Mouse (Mus musculus) lung, postnatal 0 days (tissue): Measurements from ENCODE around the gene Sgip1. TPM values are rescaled to one million over a fixed set of nuclear protein-coding genes. Genes with fewer than 3 reads are reported as not detected.

Experiments used
- ATAC-seq: fragments of 200-750 bp; cut with Nextera tagmentation; 2 replicates; pipeline ENCODE4 v1.8.0; 2017; ENCODE audit warnings: moderate library complexity
- DNase-seq: peaks from one replicate; pipeline ENCODE4 v3.0.0-alpha.2; 2016; ENCODE audit warnings: low spot score
- H3K27ac ChIP-seq: fragments of 300-500 bp; sonication (generic); 2 replicates; pipeline ENCODE4 v1.5.1; 2014; ENCODE audit warnings: antibody characterized with exemption, mild to moderate bottlenecking, low read length, mixed read lengths
- H3K27me3 ChIP-seq: fragments of 300-500 bp; sonication (generic); replicated peaks from 2 replicates; pipeline ENCODE4 v1.6.1; 2014; ENCODE audit warnings: low read length, mixed read lengths; ENCODE audit not compliant: insufficient read depth
- H3K36me3 ChIP-seq: fragments of 300-500 bp; sonication (generic); 2 replicates; pipeline ENCODE4 v1.6.1; 2014; ENCODE audit warnings: low read length, mixed read lengths; ENCODE audit not compliant: insufficient read depth
- H3K4me1 ChIP-seq: fragments of 300-500 bp; sonication (generic); 2 replicates; pipeline ENCODE4 v1.6.1; 2014; ENCODE audit warnings: antibody characterized with exemption, low read depth, low read length, mixed read lengths; ENCODE audit not compliant: insufficient read depth
- H3K4me2 ChIP-seq: fragments of 300-500 bp; sonication (generic); replicated peaks from 2 replicates; pipeline ENCODE4 v1.6.1; 2014; ENCODE audit warnings: low read depth, mild to moderate bottlenecking, low read length, moderate library complexity, mixed read lengths
- H3K4me3 ChIP-seq: fragments of 300-500 bp; sonication (generic); 2 replicates; pipeline ENCODE4 v1.5.1; 2014; ENCODE audit warnings: low read depth, low read length
- H3K9ac ChIP-seq: fragments of 300-500 bp; sonication (generic); replicated peaks from 2 replicates; pipeline ENCODE4 v1.6.1; 2014; ENCODE audit warnings: low read depth, mild to moderate bottlenecking
- H3K9me3 ChIP-seq: fragments of 300-500 bp; sonication (generic); 2 replicates; pipeline ENCODE4 v1.6.1; 2016; ENCODE audit warnings: low read length, mixed read lengths
- CTCF ChIP-seq: IDR thresholded peaks from 2 replicates; pipeline ENCODE4 v1.5.1; 2016; ENCODE audit warnings: antibody characterized with exemption, mild to moderate bottlenecking
- EP300 ChIP-seq: IDR thresholded peaks from 2 replicates; pipeline ENCODE4 v1.6.1; 2016; ENCODE audit warnings: antibody characterized with exemption, mild to moderate bottlenecking, control low read depth
- WGBS: fragments of 180-500 bp; shearing (Covaris S2); extraction: QIAGEN DNeasy Blood & Tissue Kit; methylation state at CpG from one replicate; pipeline ENCODE4 v1.1.7; 2014; 5-methylcytosine and 5-hydroxymethylcytosine counted together
- polyA plus RNA-seq: library from polyadenylated mRNA; unstranded; fragments of >200 nt; fragmentation: Nextera tagmentation; extraction: Ambion mirVana; gene quantifications from 2 replicates; pipeline ENCODE4 v1.2.1, GENCODE M21; 2015

The Sgip1 gene
- polyA plus RNA-seq, 1 experiment from 2014 or later, result 7.8 TPM

DNA sequence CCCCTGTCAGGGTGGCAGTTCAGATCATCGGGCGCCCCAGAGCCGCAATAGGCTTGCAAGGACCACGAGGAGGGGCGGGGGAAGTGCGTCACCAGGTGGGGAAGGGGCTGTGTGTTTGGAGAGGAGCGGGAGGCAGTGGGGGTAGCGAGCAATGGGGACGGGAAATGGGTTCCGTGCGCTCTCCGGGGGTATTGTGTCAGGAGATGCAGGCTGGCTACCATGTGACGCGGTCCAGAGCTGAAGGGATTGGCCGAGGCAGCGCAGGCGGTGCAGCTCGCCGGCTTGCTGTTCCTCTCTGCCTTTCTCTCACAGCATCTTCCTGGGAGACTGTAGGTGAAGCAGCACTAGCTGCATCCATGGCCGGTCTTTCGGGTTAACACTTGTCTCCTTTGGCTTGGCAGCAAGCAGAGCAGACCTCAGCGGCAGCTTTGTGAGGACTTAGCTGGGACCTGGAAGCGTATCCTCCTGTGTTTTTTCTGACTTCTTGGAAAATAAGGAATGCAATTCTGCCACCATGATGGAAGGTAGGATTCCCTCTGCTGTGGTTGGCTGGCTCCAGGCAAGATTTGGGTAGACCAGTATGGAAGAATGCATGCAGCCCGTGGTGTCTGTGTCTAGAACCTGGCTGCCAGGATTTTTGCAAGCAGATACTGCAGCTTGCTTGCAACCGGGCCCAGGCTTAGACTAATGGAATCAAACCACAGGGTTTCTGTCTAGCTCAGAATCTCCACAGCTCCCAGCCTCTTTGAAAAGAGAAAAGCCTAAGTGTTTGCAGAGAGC, 19.1 kb downstream of the Sgip1 start:
- ATAC-seq (peak; percentile 95), DNase-seq (peak; percentile 71)

DNA sequence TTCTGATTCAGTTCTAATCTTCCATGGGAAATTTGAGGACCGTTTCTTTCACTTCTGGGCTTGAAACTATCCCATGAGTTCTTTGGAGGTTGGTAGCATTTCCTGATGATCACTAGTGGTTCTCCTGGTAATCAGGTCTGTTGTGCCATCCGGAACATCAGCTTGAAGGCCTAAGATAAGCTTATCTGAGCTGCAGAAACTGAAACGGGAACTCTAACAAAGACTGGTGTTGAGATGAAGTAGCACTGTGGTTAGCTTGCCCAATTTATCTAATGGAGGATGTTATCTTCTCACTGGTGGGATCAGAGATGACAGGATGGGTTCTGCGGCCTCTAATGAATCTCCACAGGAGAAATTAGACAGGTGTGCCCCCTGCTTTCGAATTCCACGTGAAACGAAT, 21.0 kb downstream of the Sgip1 start:
- Histone ChIP-seq H3K9me3 (no peaks in the 10 kb centered on the region), H3K27me3 (no peaks in the 10 kb centered on the region), H3K4me1 (peaks cover 6% of the 10 kb centered on the region; the same call in 1 of the 2 replicates), H3K4me2 (no peak overlapping the region), H3K36me3 (no peaks in the 10 kb centered on the region), H3K27ac (no peak overlapping the region), H3K4me3 (no peak overlapping the region), H3K9ac (no peak overlapping the region)
- 75% methylated on average over 7 of the region's 7 CpGs for WGBS
- DNase-seq (no peak), ATAC-seq (no peak)
- no peak for TF ChIP-seq EP300
- TF ChIP-seq CTCF, result no peak

More for the DNA sequence above, 19.1 kb downstream of the Sgip1 start:
- peaks cover 6% of the 10 kb centered on the region; the same call in 1 of the 2 replicates for H3K4me1 ChIP-seq
- 3% methylated on average over 25 of the region's 25 CpGs for WGBS
- H3K27ac ChIP-seq, result peak overlapping the region; percentile 54; the same call in 1 of the 2 replicates
- TF ChIP-seq EP300 (no peak), CTCF (no peak)
- peak overlapping the region; percentile 80 for H3K4me2 ChIP-seq
- no peaks in the 10 kb centered on the region for H3K9me3 ChIP-seq
- H3K27me3 ChIP-seq, result no peaks in the 10 kb centered on the region
- peak overlapping the region; percentile 41 for H3K4me3 ChIP-seq
- no peaks in the 10 kb centered on the region for H3K36me3 ChIP-seq
- H3K9ac ChIP-seq, result no peak overlapping the region

DNA sequence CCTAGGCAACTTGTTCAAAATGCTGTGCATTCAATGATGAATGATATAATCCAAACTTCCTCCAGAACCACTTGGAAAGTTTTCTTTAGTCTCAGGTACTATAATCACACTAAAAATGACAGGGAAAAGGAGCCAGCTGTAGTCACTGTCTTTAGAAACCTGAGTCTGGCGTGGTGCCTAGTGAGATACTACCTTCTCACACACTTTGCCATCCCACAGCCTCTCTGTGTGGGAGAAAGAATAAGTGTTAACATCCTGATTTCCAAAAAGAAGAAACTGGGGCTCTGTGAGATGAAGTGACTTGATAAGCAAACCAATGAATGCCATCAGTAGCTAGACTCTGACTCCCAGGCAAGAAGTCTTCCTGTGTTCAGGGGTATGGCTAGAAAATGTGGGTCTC, 28.0 kb downstream of the Sgip1 start:
- TF ChIP-seq EP300 (no peak), CTCF (no peak)
- DNase-seq (no peak), ATAC-seq (no peak)
- H3K4me1 ChIP-seq, result no peaks in the 10 kb centered on the region
- no peak overlapping the region for H3K4me3 ChIP-seq
- no peaks in the 10 kb centered on the region for H3K27me3 ChIP-seq
- H3K27ac ChIP-seq, result no peak overlapping the region
- no peak overlapping the region for H3K4me2 ChIP-seq
- H3K9ac ChIP-seq, result no peak overlapping the region
- H3K9me3 ChIP-seq, result no peaks in the 10 kb centered on the region
- 65% methylated on average over 1 of the region's 1 CpGs for WGBS
- no peaks in the 10 kb centered on the region for H3K36me3 ChIP-seq

DNA sequence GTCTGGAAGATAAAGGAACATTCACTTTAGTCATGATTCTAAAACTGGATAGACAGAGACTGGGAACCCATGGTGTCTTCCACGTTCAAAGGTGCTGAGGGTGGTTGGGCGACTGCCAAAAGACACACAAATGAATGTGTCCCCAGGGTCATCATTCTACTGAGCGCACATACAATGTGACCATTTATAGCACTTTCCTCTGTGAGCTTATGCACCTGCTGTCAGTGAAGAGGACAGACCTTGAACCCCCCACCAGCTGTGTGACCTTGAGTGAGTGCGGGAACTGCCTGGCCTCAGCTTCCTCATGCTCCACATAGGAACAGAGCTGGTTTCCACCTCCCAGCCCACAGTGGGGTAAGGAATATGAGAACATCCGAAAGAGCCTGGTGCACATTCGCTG, 28.8 kb downstream of the Sgip1 start:
- H3K9me3 ChIP-seq, result no peaks in the 10 kb centered on the region
- no peaks in the 10 kb centered on the region for H3K4me1 ChIP-seq
- H3K4me2 ChIP-seq, result no peak overlapping the region
- no peak overlapping the region for H3K27ac ChIP-seq
- no peak for ATAC-seq
- 79% methylated on average over 6 of the region's 6 CpGs for WGBS
- H3K9ac ChIP-seq, result no peak overlapping the region
- TF ChIP-seq CTCF (no peak), EP300 (no peak)
- no peak for DNase-seq
- H3K36me3 ChIP-seq, result no peaks in the 10 kb centered on the region
- H3K27me3 ChIP-seq, result no peaks in the 10 kb centered on the region
- no peak overlapping the region for H3K4me3 ChIP-seq

DNA sequence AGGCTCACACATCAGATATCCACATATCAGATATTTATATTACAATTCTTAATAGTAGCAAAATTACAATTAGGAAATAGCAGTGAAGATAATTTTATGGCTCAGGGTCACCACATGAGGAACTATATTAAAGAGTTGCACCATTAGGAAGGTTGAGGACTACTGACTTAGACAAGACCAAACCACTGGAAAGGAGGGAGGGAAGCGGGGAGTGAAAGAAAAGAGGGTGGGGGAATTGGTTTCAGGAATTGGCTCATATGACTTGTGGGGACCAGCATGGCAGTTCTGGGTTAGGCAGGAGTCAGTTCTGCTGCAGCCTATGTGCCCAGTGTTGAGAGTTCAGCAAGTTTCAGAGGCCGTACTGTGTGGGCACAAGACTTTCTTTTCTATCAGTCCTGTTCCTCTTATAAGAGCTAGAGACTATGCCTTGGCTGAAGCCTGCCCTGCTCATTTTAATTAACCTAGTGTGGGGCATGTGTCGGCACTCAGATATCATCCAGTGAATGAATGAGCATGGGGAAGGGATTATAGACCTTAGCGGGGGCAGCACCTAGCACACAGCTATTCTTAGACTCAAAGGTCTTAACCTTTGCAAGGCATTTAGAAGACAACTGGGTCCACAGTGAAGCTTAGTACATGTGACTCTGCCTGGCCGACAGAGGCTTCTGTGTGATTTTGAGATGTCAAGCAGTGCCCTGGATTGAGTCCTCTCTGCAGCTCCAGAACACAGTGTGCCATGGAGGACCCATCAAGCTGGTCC, 30.7 kb downstream of the Sgip1 start:
- H3K9ac ChIP-seq, result no peak overlapping the region
- no peak overlapping the region for H3K27ac ChIP-seq
- ATAC-seq (no peak), DNase-seq (no peak)
- no peaks in the 10 kb centered on the region for H3K9me3 ChIP-seq
- no peak overlapping the region for H3K4me3 ChIP-seq
- H3K4me1 ChIP-seq, result no peaks in the 10 kb centered on the region
- no peak overlapping the region for H3K4me2 ChIP-seq
- 91% methylated on average over 5 of the region's 5 CpGs for WGBS
- H3K27me3 ChIP-seq, result no peaks in the 10 kb centered on the region
- TF ChIP-seq CTCF, result no peak
- TF ChIP-seq EP300, result no peak
- no peaks in the 10 kb centered on the region for H3K36me3 ChIP-seq

DNA sequence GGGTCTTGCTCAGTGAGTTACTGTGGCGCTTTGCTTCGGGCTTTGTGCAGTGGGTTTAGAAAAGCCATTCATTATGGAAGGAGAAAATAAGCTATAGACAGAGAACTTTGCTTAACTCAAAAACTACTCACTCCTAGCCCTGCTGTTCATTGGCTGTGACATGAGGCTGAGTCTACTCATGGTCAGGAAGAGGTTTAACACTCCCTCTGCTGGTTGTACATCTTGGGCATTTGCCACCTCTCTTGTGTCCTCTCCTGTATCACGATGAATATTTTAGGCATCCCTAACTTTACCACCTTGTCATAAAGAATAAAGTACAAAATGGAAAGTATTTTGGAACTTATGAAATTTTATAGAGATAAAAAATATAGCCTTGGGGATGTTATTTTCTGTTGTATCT, 32.1 kb downstream of the Sgip1 start:
- no peak overlapping the region for H3K27ac ChIP-seq
- TF ChIP-seq CTCF, result peak; percentile 26
- TF ChIP-seq EP300, result no peak
- no peaks in the 10 kb centered on the region for H3K36me3 ChIP-seq
- no peak for DNase-seq
- no peaks in the 10 kb centered on the region for H3K4me1 ChIP-seq
- no peak overlapping the region for H3K9ac ChIP-seq
- no peak overlapping the region for H3K4me2 ChIP-seq
- no peak overlapping the region for H3K4me3 ChIP-seq
- WGBS, result 95% methylated on average over 3 of the region's 3 CpGs
- H3K9me3 ChIP-seq, result no peaks in the 10 kb centered on the region
- ATAC-seq, result no peak
- no peaks in the 10 kb centered on the region for H3K27me3 ChIP-seq
